Mouse (Mus musculus) cerebellum, adult 2 months (tissue): Measurements from ENCODE around the gene Map3k19.

Experiments
- CTCF ChIP-seq: fragments of 200-500 bp; IDR thresholded peaks from 2 replicates; pipeline ENCODE4 v1.5.1; 2011; ENCODE audit warnings: low read depth, mild to moderate bottlenecking, control low read depth, low read length, moderate library complexity, borderline replicate concordance; ENCODE audit not compliant: insufficient read depth
- POLR2A ChIP-seq: fragments of 200-500 bp; IDR thresholded peaks from 2 replicates; pipeline ENCODE4 v1.6.1; 2011; ENCODE audit warnings: low read length, control low read depth, borderline replicate concordance; ENCODE audit not compliant: insufficient read depth

DNA sequence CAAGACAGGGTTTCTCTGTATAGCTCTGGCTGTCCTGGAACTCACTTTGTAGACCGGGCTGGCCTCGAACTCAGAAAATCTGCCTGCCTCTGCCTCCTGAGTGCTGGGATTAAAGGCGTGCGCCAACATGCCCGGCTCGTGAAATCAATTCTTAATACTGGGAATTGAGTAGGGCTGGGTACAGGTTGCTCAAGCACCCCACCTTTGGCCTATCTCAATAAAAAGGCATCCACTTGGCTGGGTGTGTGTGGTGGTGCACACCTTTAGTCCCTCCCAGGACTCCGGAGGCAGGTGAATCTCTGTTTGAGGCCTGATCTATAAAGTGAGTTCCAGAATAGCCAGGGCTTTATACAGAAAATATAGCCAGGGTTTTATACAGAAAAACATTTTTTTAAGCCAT lies 46.2 kb downstream of the Map3k19 start:
- TF ChIP-seq CTCF (no peak), POLR2A (no peak)
